Mouse (Mus musculus) olfactory bulb, adult 2 months (tissue): ENCODE data around the gene Atp6v1c2. TPM values are rescaled to one million over a fixed set of nuclear protein-coding genes. Genes with fewer than 3 reads are reported as not detected.

ENCODE experiments used
- H3K27ac ChIP-seq: fragments of 200-500 bp; 2 replicates; pipeline ENCODE4 v1.5.1; 2012; ENCODE audit warnings: low read depth, low read length; ENCODE audit not compliant: insufficient read depth
- H3K4me1 ChIP-seq: fragments of 200-500 bp; 2 replicates; pipeline ENCODE4 v1.6.1; 2012; ENCODE audit warnings: low read length; ENCODE audit not compliant: control insufficient read depth, insufficient read depth
- H3K4me3 ChIP-seq: fragments of 200-500 bp; 2 replicates; pipeline ENCODE4 v1.5.1; 2012; ENCODE audit warnings: mild to moderate bottlenecking, low read depth, low read length, moderate library complexity; ENCODE audit not compliant: insufficient read depth
- CTCF ChIP-seq: fragments of 200-500 bp; IDR thresholded peaks from 2 replicates; pipeline ENCODE4 v1.5.1; 2012; ENCODE audit warnings: low read depth, mild to moderate bottlenecking, low read length, moderate library complexity; ENCODE audit not compliant: insufficient read depth
- POLR2A ChIP-seq: fragments of 200-500 bp; IDR thresholded peaks from 2 replicates; pipeline ENCODE4 v1.6.1; 2012; ENCODE audit warnings: mild to moderate bottlenecking, low read depth, low read length, moderate library complexity; ENCODE audit not compliant: insufficient read depth
- WGBS: fragments of 180-500 bp; shearing (Covaris S2); methylation state at CpG from one replicate; pipeline ENCODE4 v1.1.7; 2018; 5-methylcytosine and 5-hydroxymethylcytosine counted together
- polyA plus RNA-seq: library from polyadenylated mRNA; stranded (reverse); fragments of >200 nt; gene quantifications from 2 replicates; pipeline ENCODE4 v1.2.4, GENCODE M21; 2012; ENCODE audit warnings: low replicate concordance; ENCODE audit not compliant: missing spikeins, insufficient read depth, insufficient read length

Atp6v1c2 gene
- polyA plus RNA-seq, 1 experiment = not detected

DNA sequence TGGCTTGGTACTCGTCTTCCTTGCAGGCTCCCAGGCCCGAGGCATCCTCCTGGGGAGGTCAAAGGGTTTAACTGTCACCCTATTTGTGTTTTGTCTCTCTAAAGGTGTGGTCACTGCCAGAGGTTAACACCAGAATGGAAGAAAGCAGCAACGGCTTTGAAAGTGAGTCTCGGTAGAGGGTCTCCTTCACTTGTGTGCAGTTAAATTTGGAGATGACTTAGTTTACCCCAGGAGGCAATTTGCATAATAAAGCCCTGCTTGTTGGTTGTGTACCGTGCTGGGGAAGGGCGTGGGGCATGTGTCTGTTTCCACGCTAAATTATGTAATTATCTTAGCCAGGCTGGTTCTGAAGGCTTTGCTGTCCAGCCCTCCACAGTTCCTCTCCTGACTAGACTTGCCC, 55.3 kb downstream of the Atp6v1c2 start:
- WGBS = 63% methylated on average over 7 of the region's 7 CpGs
- Histone ChIP-seq H3K27ac (no peak overlapping the region), H3K4me1 (peaks cover under 1% of the 10 kb centered on the region; the same call in 1 of the 2 replicates), H3K4me3 (no peak overlapping the region)
- TF ChIP-seq POLR2A = no peak
- no peak for TF ChIP-seq CTCF

DNA sequence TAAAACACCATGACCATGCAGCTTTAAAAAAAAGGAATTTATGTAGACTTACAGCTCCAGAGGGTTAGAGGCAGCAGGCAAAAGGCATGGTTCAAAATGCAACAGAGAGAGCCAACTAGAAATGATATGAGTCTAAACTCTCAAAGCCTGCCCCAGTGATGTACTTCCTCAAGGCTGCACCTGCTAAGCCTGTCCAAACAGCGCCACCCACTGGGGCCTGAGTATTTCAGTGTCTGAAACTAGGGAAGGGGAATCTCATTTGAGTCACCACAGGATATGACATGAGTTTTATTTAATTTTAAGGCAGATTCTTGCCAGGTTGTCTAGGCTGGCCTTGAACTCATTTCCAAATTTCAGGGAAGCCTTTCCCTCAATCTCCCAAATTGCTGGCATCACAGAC, 57.9 kb downstream of the Atp6v1c2 start:
- TF ChIP-seq CTCF (no peak), POLR2A (no peak)
- H3K4me1 ChIP-seq = peaks cover 6% of the 10 kb centered on the region
- H3K4me3 ChIP-seq = no peak overlapping the region
- no peak overlapping the region for H3K27ac ChIP-seq
- WGBS = 74% methylated on average over 1 of the region's 1 CpGs

DNA sequence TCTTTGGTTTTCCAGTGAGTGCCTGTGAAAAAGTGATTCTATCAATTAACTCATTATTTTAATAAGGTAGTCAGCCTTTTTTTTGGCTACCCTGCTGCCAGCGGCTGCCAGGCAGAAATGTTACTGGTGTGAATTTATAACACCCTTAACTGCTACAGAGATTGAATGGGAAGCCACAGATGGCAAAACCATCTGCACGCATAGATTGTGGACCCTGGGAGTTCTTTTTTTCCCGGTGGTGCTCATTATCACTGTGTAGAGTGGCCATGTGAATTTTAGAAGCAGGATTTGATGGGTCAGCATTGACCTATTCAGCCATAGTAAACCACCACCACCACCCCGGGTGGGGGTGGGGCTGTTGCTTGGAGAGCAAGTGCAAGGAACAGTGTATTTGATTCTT, 61.8 kb downstream of the Atp6v1c2 start:
- WGBS = 4% methylated on average over 4 of the region's 4 CpGs
- peaks cover 6% of the 10 kb centered on the region for H3K4me1 ChIP-seq
- H3K4me3 ChIP-seq = peak overlapping the region; percentile 24; the same call in 1 of the 2 replicates
- no peak for TF ChIP-seq POLR2A
- no peak for TF ChIP-seq CTCF
- no peak overlapping the region for H3K27ac ChIP-seq

DNA sequence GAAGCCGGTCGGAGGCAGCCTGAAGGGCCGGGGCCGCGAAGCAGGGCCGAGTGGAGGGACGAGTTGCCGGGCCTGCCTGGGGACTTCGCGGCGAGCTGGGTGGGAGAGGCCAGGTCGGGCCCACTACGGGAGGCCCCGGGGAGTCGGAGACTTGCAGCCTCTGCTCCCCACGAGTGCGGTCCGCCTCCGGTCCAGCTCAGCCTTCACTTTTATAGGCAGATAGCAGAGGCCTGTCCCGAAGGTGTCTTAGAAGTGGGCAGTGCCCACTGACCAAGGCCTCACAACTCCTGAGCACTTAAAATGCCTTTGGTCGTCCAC, 62.5 kb downstream of the Atp6v1c2 start:
- Histone ChIP-seq H3K4me1 (peaks cover 6% of the 10 kb centered on the region), H3K27ac (no peak overlapping the region), H3K4me3 (peak overlapping the region; percentile 77)
- 0% methylated on average over 21 of the region's 21 CpGs for WGBS
- TF ChIP-seq CTCF = no peak
- no peak for TF ChIP-seq POLR2A

DNA sequence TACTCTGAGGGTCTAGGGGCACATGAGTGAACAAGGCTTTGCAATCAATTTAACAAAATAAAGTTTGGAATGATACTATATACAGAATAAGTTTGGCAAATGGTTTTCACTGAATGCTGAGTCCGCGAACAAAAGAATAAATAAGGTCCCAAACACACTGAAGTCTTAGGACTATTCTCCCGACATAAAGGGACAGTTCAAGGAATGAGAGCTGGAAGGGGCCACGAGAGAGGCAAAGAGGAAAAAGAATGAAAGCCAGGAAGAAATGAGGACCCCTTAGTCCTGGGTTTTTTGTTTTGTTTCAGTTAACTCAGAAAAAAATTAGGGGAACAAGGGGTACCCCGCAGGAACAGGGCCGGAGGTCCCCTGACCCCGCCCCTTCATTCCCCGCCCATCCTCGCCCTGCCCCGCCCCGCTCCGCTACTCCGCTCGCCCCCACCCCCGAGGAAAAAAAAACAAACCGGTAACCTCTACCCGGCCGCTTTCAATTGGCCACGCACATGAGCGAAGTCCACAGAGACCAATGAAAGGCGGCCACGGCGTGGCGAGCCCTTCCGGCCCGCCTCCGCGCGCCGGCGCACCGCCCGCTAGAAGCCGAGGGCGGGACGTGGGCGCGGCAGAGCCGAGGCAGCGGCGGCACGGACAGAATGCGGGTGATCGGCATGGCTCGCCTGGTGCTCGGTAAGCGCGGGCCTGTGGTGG, 63.0 kb downstream of the Atp6v1c2 start, which contains the start of gene Pdia6:
TSS of gene Pdia6 (plus strand) at position 575 of the 702 bp plus-strand sequence.
- peaks cover 6% of the 10 kb centered on the region for H3K4me1 ChIP-seq
- TF ChIP-seq CTCF = no peak
- peak; percentile 70 for TF ChIP-seq POLR2A
- H3K27ac ChIP-seq = no peak within 1 kb of the TSS
- peak within 1 kb of the TSS; percentile 77 for H3K4me3 ChIP-seq
- WGBS = under 1% methylated on average over 48 of the region's 48 CpGs

DNA sequence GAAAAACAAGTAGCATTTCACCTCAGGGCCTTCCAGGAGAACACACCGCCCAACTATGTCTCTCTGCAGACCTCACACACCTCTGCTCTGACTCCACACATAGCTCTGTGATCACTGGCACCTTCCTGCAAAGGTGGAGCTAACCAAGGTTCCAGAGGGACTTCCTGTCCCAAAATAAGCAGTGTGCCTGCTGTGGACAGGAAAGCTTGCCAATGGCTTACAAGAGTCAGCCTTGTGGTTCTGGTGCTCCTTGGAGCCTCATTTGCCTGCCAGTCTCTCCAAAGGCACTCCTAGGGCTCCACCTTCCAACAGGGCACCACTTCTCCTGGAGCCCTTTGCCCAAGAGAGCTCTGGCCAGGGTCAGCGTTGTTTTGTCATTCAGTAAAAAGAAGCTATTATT, 64.3 kb downstream of the Atp6v1c2 start:
- Histone ChIP-seq H3K27ac (no peak overlapping the region), H3K4me1 (peaks cover 6% of the 10 kb centered on the region), H3K4me3 (no peak overlapping the region)
- WGBS = 92% methylated on average over 2 of the region's 2 CpGs
- TF ChIP-seq POLR2A (no peak), CTCF (no peak)

DNA sequence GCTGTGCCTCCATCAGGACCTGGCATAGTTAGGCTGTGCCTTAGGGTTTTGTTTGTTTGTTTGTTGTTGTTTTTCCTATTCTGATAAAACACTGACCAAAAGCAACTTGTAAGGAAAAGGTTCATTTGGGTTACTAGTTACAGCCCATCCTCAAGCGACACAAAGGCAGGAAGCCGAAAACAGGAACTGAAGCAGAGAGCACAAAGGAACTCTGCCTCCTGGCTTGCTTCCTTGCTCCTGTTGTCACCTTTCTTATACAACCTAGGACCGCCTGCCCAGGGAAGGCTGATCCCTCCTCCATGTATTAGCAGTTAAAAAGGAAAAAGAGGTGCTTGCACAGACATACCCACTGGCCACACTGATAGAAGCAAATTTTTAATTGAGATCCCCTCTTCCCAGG, 65.3 kb downstream of the Atp6v1c2 start:
- 87% methylated on average over 3 of the region's 3 CpGs for WGBS
- TF ChIP-seq POLR2A (no peak), CTCF (no peak)
- no peak overlapping the region for H3K27ac ChIP-seq

DNA sequence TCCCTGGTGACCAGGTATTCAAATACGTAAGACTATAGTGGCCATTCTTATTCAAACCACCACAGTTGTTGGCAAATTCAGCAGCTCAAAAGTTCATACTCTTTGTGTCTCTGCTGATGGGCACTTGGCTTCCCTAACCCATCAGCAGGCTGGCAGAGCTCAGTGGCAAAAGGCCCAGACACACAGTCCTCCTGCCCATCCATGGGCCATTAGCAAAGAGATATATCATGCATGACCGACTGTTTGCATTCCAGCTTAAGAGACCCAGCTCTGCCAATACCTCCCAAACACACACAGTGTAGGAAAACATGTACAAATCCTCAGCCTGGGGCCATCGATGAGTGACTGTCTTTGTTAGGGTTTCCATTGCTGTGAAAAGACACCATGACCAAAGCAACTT, 68.2 kb downstream of the Atp6v1c2 start:
- no peak overlapping the region for H3K27ac ChIP-seq
- 65% methylated on average over 3 of the region's 3 CpGs for WGBS
- 0 out of 2 replicates have a peak, but pooled peaks cover 1% of the 10 kb centered on the region for H3K4me1 ChIP-seq
- H3K4me3 ChIP-seq = no peak overlapping the region
- no peak for TF ChIP-seq CTCF

More for the DNA sequence above, 65.3 kb downstream of the Atp6v1c2 start:
- no peak overlapping the region for H3K4me3 ChIP-seq
- H3K4me1 ChIP-seq = peaks cover 6% of the 10 kb centered on the region

DNA sequence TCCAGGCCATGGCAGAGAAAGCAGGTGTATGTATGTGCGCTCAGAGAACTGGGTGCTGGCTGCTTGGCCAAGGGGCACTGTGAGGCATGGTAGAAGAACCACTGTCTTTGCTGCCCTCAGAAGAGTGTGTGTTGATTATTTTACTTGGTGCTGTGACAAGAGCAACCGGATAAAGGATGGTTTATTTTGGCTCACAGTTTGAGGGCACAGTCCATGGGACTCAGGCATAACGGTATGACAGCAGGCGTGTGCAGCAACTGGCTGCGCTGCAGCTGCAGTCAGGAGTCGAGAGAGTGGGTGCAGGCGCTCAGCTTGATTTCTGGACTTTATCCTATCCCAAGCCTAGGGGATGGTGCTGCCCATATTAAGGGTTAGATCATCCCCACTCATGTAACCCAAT, 70.7 kb downstream of the Atp6v1c2 start:
- peaks cover 11% of the 10 kb centered on the region for H3K4me1 ChIP-seq
- no peak overlapping the region for H3K4me3 ChIP-seq
- TF ChIP-seq POLR2A (no peak), CTCF (no peak)
- H3K27ac ChIP-seq = no peak overlapping the region
- 82% methylated on average over 7 of the region's 7 CpGs for WGBS

DNA sequence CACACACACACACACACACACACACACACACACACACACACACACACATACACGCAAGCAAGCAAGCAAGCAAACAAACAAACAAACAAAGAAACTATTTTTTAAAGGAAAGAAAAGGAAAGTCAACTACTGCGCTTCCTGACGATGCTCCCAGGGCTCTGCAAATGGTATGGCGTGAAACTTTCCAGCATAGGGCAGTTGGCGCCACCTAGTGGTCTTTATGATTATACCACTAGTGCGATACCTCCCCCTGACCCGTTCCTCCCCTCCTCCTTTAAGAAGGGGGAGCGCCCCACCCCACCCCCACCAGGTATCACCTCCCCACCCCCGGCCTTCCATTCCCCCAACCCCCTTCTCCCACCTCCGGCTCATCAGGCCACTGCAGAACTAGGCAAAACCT, 72.3 kb downstream of the Atp6v1c2 start:
- Histone ChIP-seq H3K27ac (no peak overlapping the region), H3K4me1 (peaks cover 18% of the 10 kb centered on the region), H3K4me3 (no peak overlapping the region)
- WGBS = 3% methylated on average over 10 of the region's 10 CpGs
- TF ChIP-seq POLR2A (no peak), CTCF (no peak)
